Mouse (Mus musculus): ENCODE results near the gene Ppbp. TPM values are rescaled to one million over a fixed set of nuclear protein-coding genes. Genes with fewer than 3 reads are reported as not detected.

Gene Ppbp
- polyA plus RNA-seq, 1 experiment from 2014 or later: 2.5 TPM

DNA sequence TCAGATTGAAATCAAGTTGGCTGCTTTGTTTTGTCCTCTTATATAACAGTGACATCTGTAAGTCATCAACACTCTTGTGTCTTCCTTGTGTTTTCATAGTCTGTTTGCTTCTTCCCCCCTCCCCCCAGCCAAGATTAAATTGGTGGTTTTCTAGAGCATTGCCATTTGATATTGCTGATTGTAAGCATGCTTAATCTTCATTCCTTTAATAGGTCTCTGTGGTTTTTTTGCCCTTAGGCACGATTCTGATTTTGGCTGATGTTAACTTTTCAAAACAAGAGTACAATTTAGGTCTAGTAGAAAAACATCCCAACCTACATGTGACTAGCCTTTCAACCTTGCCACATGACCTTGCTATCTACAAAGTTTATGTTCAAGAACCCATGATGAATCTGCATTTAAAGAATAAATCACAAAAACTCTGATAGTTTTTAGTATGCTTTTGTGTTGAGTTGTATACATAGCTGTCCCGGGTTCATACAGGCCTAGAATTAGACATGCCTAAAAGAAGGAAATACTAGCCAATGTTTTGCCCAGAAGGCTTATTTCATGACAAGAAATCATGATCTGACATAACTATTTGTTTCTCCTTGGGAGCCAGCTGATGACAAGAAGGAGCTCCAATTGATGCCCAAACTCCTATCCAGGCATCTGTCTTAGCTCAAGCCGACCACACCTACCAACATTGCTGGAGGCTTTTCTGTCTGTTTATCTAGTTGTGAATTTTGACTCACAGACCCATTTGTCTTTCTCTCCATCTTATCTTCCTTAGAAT lies 39.0 kb downstream of the Ppbp start:
- 67% methylated on average over 3 of the region's 3 CpGs for WGBS

More for the DNA sequence above, 39.0 kb downstream of the Ppbp start:
- ATAC-seq: no peak
- Histone ChIP-seq H3K4me3 (ENCODE audit: low read length) (no peak overlapping the region), H3K4me2 (ENCODE audit: low read depth, low read length) (no peak overlapping the region), H3K9me3 (ENCODE audit: control insufficient read depth, low read length) (no peaks in the 10 kb centered on the region), H3K36me3 (ENCODE audit: control insufficient read depth, insufficient read depth, low read length) (no peaks in the 10 kb centered on the region), H3K9ac (ENCODE audit: low read depth, low read length) (no peak overlapping the region), H3K4me1 (ENCODE audit: control insufficient read depth, insufficient read depth, low read length) (no peaks in the 10 kb centered on the region), H3K27me3 (replicated peaks; ENCODE audit: control insufficient read depth, insufficient read depth, low read length) (no peaks in the 10 kb centered on the region), H3K27ac (ENCODE audit: low read length) (no peak overlapping the region)

Small RNA genes within 50 kb of the gene (microRNA-seq; reads per million reads assigned to microRNA genes)
- gene Gm24322: not detected

Other genes starting within 250 kb of the Ppbp start
- 11.9 and 13.5 TPM in 2 replicates for gene Afm, start 249.6 kb upstream of the Ppbp start, polyA plus RNA-seq (2015; fragmentation: Nextera tagmentation; extraction: Ambion mirVana)
- gene 5830473C10Rik, start 207.4 kb upstream of the Ppbp start, polyA plus RNA-seq (2015; fragmentation: Nextera tagmentation; extraction: Ambion mirVana): 0.10 and 0.11 TPM in 2 replicates
- gene Rassf6, start 127.9 kb upstream of the Ppbp start, polyA plus RNA-seq (2015; fragmentation: Nextera tagmentation; extraction: Ambion mirVana): 37.9 and 43.5 TPM in 2 replicates
- gene Cxcl5, start 9.2 kb upstream of the Ppbp start, polyA plus RNA-seq (2015; fragmentation: Nextera tagmentation; extraction: Ambion mirVana): 0.33 and 0.44 TPM in 2 replicates
- 47.1 and 47.6 TPM in 2 replicates for gene Pf4, start 3.9 kb downstream of the Ppbp start, polyA plus RNA-seq (2015; fragmentation: Nextera tagmentation; extraction: Ambion mirVana)
- gene Cxcl3, start 17.6 kb downstream of the Ppbp start, polyA plus RNA-seq (2015; fragmentation: Nextera tagmentation; extraction: Ambion mirVana): 0.13 TPM in 1 of 2 replicates, not detected in the other
- gene Cxcl15, start 26.0 kb downstream of the Ppbp start, polyA plus RNA-seq (2015; fragmentation: Nextera tagmentation; extraction: Ambion mirVana): 0.18 and 0.22 TPM in 2 replicates
- gene Cxcl1, start 122.7 kb downstream of the Ppbp start, polyA plus RNA-seq (2015; fragmentation: Nextera tagmentation; extraction: Ambion mirVana): 0.73 and 0.76 TPM in 2 replicates
- not detected in 2 replicates for gene Cxcl2, start 135.4 kb downstream of the Ppbp start, polyA plus RNA-seq (2015; fragmentation: Nextera tagmentation; extraction: Ambion mirVana)
- gene Mthfd2l, start 162.6 kb downstream of the Ppbp start, polyA plus RNA-seq (2015; fragmentation: Nextera tagmentation; extraction: Ambion mirVana): 31.1 and 33.1 TPM in 2 replicates